ENCODE assay signal across 13 mouse cellular contexts in the genomic region with DNA sequence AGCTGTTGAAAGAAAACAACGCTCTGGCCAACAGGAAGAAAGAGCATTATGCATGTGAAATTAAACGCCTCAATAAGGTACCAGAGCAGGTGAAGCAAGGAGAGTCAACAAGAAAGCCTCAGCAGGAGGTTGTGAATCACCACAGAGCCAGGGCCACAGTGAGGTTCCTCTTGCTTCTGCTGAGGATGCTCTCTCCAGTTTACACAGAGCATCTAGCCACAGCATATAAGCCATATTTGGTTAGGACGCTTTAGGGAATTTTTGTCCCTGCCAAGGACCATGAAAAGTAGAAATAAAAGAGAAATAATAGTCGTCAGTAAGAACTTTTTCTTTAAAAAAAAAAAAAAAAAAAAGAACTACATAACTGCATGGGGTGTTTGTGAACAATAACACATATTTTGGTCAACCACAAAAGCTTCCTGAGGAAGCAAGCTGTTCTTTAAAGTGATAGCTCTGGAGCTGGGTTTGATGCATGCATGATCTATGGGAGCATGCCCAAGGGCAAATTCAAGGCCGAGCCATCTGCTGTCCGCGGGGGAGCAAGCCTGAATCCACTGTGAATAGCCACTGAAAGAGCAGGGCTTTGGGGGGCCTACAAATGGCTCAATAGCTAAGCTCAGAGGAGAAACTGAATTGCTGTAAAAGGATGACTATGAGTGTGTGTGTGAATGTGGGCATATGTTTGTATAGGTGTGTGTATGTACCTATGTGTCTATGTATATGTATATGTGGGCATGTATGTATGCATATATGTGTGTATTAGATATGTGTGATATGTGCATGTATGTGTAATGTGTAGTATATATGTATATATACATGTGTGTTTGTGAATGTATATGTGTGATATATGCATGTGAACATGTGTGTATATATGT.
A peak's percentile ranks its signal among the peaks of the same experiment; 100 is the strongest.
DNase-seq lines count a peak whose midpoint lies in the region; ATAC-seq and TF ChIP-seq lines count a peak whose summit lies in the region.
"Had no signal": no experiment of that assay in that cellular context is flagged by ENCODE, and none has a peak within 500 bp of the region (broad histone marks: within the 10 kb centered on the region; RNA-seq: fewer than 3 reads in every experiment).

No protein-coding gene starts in this region.

- H3K4me3 ChIP-seq in CH12.LX (replicated peaks in 1 of 3; ENCODE audit: low read depth in 2 of 3, low read length in 2 of 3, poor library complexity in 1 of 3): no peak overlapping the region
- H3K4me3 ChIP-seq: hindbrain, embryonic 15.5 days had no signal

- peak; percentile 60 for ATAC-seq in megakaryocyte, adult 5-6 weeks (ENCODE audit: poor library complexity, severe bottlenecking)

- H3K36me3 ChIP-seq in CH12.LX (replicated peaks in 1 of 2; ENCODE audit: control insufficient read depth in 1 of 2, insufficient read depth in 1 of 2, low read length in 1 of 2): no peaks in the 10 kb centered on the region
- H3K36me3 ChIP-seq: hindbrain, embryonic 15.5 days had no signal

- no peak overlapping the region for H3K4me2 ChIP-seq in CH12.LX (ENCODE audit: insufficient read depth, low read depth, poor library complexity, severe bottlenecking)
- H3K4me2 ChIP-seq: hindbrain, embryonic 15.5 days had no signal

- TF ChIP-seq EP300 in CH12.LX (IDR thresholded peaks at IDR 0.05; ENCODE audit: low read length): no peak

- dilution Hi-C loops in CH12.LX (cut with MboI; ENCODE audit: extremely low pct_ligation_motif_present, extremely low pct_unique_long_range_greater_than_20kb, low sequenced_read_pairs): no loop called here

- H3K4me1 ChIP-seq in CH12.LX (ENCODE audit: control insufficient read depth in 1 of 2, insufficient read depth in 2 of 2): peaks cover 0 to 53% of the 10 kb centered on the region in 2 experiments; a peak in 2 of 4 replicates
- H3K4me1 ChIP-seq: hindbrain, embryonic 15.5 days had no signal

- no peak overlapping the region for H3K27ac ChIP-seq in CH12.LX (ENCODE audit: insufficient read depth, low read depth)
- H3K27ac ChIP-seq: hindbrain, embryonic 15.5 days had no signal

- in situ Hi-C loops in CH12.LX (cut with MboI; ENCODE audit: low pct_ligation_motif_present, low pct_unique_long_range_greater_than_20kb, low sequenced_read_pairs): no loop called here

- H3K79me2 ChIP-seq in CH12.LX (replicated peaks; ENCODE audit: control insufficient read depth, extremely low read depth, insufficient read depth, poor library complexity, severe bottlenecking): no peaks in the 10 kb centered on the region

- TF ChIP-seq RAD21 in CH12.LX (IDR thresholded peaks at IDR 0.05; ENCODE audit: low read depth, low read length): no peak

- H3K9me3 ChIP-seq in CH12.LX (replicated peaks; ENCODE audit: low read length): no peaks in the 10 kb centered on the region
- H3K9me3 ChIP-seq: hindbrain, embryonic 15.5 days had no signal

- TF ChIP-seq POLR2A in CH12.LX (IDR thresholded peaks at IDR 0.05; ENCODE audit: low read depth, low read length): no peak

- no peaks in the 10 kb centered on the region for H3K27me3 ChIP-seq in CH12.LX (replicated peaks)
- H3K27me3 ChIP-seq: hindbrain, embryonic 15.5 days had no signal

- H3K9ac ChIP-seq in CH12.LX (ENCODE audit: insufficient read depth, low read depth): no peak overlapping the region
- H3K9ac ChIP-seq: hindbrain, embryonic 15.5 days had no signal

- intact Hi-C loops in left cerebral cortex, postnatal 4 days (cut with DNase I): no loop called here
- intact Hi-C loops in left cerebral cortex, postnatal 10 days (cut with DNase I): no loop called here

- no peak for TF ChIP-seq CTCF in CH12.LX (conservative IDR thresholded peaks at IDR 0.05 in 1 of 2, IDR thresholded peaks at IDR 0.05 in 1 of 2; ENCODE audit: low read depth in 2 of 2, low read length in 2 of 2)

- peak; percentile 23 for DNase-seq in left cerebral cortex, postnatal 4 days
- DNase-seq in left cerebral cortex, postnatal 10 days (ENCODE audit: extremely low spot score in 1 of 2, low spot score in 2 of 2): no peak
- peak; percentile 29 for DNase-seq in 3T3-L1 (ENCODE audit: low read depth, low spot score)
- DNase-seq in CH12.LX (ENCODE audit: extremely low read depth): no peak
- DNase-seq in right cerebral cortex, postnatal 36 days (ENCODE audit: low spot score in 2 of 2): no peak
- no peak for DNase-seq in layer of hippocampus, postnatal 10 days (ENCODE audit: low spot score in 2 of 2)
- no peak for DNase-seq in urinary bladder, adult 2 months (ENCODE audit: low spot score)
- DNase-seq: adrenal gland, postnatal 10 days; cerebellum, adult 8-10 months; kidney, postnatal 25 days; lung, adult 2 months had no signal

TF ChIP-seq in CH12.LX, 34 proteins besides CTCF, POLR2A, EP300 and RAD21:
- TF ChIP-seq JUND (conservative IDR thresholded peaks at IDR 0.05; ENCODE audit: low read depth, low read length) (no peak), ZNF384 (IDR thresholded peaks at IDR 0.05; ENCODE audit: low read depth, low read length) (peak; percentile 27; the same call in 1 of the 2 replicates)

Comparison
In these comparisons a context has a peak if more than half of its experiments do, and no peak if none do; other contexts are left out.
1. DNase-seq: peak in left cerebral cortex, postnatal 4 days (single experiment) and 3T3-L1 (single experiment); none in left cerebral cortex, postnatal 10 days (0 of 2), CH12.LX (single experiment), right cerebral cortex, postnatal 36 days (0 of 2), layer of hippocampus, postnatal 10 days (0 of 2) and urinary bladder, adult 2 months (single experiment).